Mouse (Mus musculus): ENCODE measurements around the gene Clpsl2. TPM values are rescaled to one million over a fixed set of nuclear protein-coding genes. Genes with fewer than 3 reads are reported as not detected.

The Clpsl2 gene
- total RNA-seq, 2 experiments from 2014 or later = not detected

DNA sequence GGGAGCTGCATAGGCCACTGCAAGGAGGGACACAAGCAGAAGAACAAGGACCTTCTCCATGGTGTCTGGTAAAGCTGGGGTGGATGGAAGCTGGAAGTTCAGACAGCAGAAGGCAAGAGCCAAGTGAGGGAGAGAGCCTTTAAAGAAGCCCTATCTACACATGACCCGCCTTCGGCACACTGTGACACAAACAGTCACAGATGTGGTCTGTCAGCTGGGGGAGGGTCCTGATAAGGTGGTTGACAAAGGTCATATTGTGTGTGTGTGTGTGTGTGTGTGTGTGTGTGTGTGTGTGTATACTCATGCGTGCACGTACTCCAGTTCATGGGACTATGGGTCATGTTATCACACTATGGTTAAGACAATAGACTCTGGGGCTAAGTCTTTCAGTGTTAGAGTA is 11.4 kb downstream of the Clpsl2 start, which contains the start of gene Clps:
TSS of gene Clps (minus strand) at position 169 of the 400 bp plus-strand sequence.
- DNase-seq = no peak

- no peak for DNase-seq
Observed at GRCm38 (mm10) chr17:28561613-28562012, 12.4 kb downstream of the Clpsl2 start.

- DNase-seq = no peak
Observed at GRCm38 (mm10) chr17:28565181-28565580, 16.0 kb downstream of the Clpsl2 start.

GRCm38 (mm10) chr17:28567541-28567940 is 18.3 kb downstream of the Clpsl2 start:
- DNase-seq = no peak

DNA sequence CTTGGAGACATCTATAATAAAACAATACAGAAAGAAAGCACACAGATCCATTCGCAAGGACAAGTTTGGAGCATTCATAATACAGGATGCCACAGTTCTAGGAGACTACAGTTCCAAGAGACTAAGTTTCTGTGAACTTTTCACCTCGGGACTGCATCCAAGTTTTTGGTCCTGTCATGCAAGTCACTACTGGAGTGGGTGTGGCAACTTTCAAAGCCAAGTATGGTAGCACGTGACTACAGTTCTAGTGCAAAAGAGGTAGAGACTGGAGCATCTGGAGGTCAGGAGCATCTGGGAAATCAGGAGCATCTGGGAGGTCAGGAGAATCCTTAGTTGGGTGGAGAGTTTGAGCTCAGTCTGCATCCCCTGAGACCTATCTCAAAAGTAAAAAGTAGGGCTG is 22.7 kb downstream of the Clpsl2 start:
- DNase-seq = no peak

GRCm38 (mm10) chr17:28572521-28572920 is 23.3 kb downstream of the Clpsl2 start:
- no peak for DNase-seq

DNA sequence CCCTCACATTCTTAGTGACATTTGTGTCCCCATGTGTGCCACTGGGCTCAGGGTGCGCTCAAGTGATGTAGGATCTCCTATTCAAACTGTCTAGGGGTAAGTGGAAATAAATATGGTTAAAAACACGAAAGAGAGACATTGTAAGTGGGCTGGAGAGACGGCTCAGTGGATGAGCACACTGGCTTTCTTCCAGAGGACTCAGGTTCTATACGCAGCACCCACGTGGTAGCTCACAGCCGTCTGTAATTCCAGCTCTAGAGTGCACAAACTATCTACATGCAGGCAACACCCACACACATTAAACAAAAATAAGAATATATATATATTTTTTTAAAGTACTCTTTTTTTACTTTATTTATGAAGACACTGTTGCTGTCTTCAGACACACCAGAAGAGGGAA is 23.7 kb downstream of the Clpsl2 start:
- DNase-seq = no peak

- DNase-seq = peak; percentile 10 to 29
Observed at GRCm38 (mm10) chr17:28575244-28576125, 26.3 kb downstream of the Clpsl2 start, which contains the start of gene Lhfpl5. TSS of gene Lhfpl5 (plus strand) at chr17:28575641.

DNA sequence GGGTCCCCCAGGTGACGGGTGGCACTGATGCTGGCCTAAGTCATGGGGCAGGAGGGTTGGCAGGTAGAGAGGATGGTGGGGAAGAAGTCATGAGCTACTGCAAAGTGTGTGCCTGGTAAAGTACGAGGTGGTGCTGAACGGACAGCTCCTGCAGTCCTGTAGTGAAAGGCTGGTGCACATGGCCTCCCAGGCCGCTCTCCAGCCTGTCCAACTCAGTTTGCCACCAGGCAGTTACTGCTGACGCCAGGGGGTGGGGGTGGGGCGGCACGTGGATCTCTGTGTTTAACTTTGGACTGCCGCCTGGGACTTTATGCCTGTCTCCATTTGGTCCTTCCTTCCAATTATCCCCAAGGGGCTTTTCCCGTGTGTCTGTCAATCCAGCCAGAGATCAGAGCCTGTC is 31.2 kb downstream of the Clpsl2 start:
- peak; percentile 50 to 68 for DNase-seq

GRCm38 (mm10) chr17:28581056-28581455 is 31.8 kb downstream of the Clpsl2 start:
- DNase-seq = no peak

- no peak for DNase-seq
Observed at GRCm38 (mm10) chr17:28586509-28586908, 37.3 kb downstream of the Clpsl2 start.

GRCm38 (mm10) chr17:28588591-28588990 is 39.4 kb downstream of the Clpsl2 start:
- no peak for DNase-seq

DNA sequence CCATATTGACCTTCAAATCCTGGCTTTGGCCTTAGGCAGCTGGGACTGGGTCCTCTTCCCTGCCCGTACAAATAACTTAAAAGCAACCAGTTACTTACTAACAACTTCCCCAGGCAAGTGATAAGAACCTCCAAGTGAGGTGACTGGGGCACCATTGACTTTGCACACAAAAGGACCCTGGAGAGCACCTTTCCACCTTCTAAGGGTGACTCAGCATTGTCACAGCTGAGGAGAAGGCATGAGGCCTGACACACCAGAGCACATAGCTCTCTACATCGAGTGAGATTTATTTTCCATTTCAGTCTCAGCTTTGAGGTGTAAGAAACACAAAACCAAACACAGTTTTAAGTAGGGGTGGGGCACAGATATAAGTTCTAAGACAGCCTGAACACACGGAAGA is 41.4 kb downstream of the Clpsl2 start:
- no peak for DNase-seq

DNA sequence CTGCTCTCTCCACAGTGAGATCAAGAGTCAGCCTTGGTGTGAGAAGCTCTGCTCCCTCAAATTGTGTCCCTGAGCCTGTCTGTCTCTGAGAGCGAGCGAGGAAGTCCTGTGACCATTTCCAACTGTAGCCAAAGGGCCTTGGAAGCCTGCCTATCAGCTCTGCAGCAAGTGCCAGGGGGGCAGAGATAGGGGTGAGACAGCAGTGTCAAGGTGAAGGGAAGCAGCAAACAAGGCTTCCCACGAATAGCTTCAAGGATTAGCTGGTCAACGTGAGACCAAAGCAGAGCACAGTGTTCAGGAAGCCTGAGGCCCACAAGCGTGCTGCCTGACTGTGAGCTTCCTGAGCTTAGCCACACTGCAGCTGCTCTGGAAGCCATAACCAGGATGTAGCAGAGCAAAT is 42.3 kb downstream of the Clpsl2 start:
- peak; percentile 71 to 80 for DNase-seq

DNA sequence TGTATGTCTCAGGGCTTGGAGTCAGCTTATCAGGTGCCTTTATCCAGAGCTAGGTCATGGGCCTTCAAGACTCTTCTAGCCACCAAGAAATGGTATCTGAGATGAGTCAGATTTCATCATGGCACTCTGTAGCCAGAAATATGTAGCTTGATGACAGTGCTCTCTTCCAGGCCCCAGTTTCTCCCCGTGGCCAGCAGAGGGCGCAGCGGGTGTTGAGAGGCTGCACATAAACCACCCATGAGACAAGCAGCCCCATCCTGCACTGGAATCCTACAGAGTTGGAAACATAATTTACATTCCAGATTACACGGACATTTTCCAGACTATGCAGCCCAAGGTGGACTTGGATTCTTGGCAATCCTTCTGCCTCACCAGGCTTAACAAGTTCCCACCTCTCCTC is 43.8 kb downstream of the Clpsl2 start:
- peak; percentile 53 to 77 for DNase-seq

GRCm38 (mm10) chr17:28593965-28594364 is 44.8 kb downstream of the Clpsl2 start:
- no peak for DNase-seq

DNA sequence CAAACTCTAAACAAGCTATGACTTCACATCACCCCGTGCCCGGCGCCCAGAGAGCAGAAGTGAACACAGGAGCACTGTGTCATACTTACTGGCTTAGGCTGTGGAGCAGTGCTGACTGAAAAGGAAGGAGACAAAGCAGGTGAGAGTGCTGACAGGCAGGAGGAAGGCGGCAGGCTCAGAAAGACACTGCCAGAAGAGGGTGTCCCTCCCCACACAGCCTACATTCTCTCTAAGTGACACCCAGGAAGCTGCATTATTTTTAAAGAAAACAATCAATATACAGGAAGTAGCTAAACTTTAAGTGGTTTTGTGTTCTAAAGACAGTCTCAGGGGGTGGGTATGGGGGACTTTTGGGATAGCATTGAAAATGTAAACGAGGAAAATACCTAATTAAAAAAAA is 51.6 kb downstream of the Clpsl2 start:
- DNase-seq = no peak

GRCm38 (mm10) chr17:28601557-28602250 is 52.5 kb downstream of the Clpsl2 start:
- DNase-seq = no peak

Small RNAs within 50 kb of the gene (microRNA-seq; reads per million reads assigned to microRNA genes)
- gene Gm25195 = 0 reads per million in 2 experiments
- gene Mir6969 = 0 reads per million in 2 experiments

Other genes with a start within 250 kb of the Clpsl2 start
- gene Fance, start 235.9 kb upstream of the Clpsl2 start, total RNA-seq (2021) = 10 to 100 TPM; 10.5 to 12.7 TPM
- 100 to 1,000 TPM; 422 to 438 TPM for gene Rpl10a, start 220.9 kb upstream of the Clpsl2 start, total RNA-seq (2021)
- gene Tead3, start 198.6 kb upstream of the Clpsl2 start, total RNA-seq (2021) = 10 to 100 TPM; 12.0 to 13.3 TPM
- gene Tulp1, start 184.2 kb upstream of the Clpsl2 start, total RNA-seq (2021) = not detected
- gene Fkbp5, start 31.9 kb upstream of the Clpsl2 start, total RNA-seq (2021) = 100 to 1,000 TPM in 1 of 2 experiments, 10 to 100 TPM in 1; 65.4 to 103 TPM
- not detected for gene Armc12, start 18.6 kb upstream of the Clpsl2 start, total RNA-seq (2021)
- gene Clps, start 11.4 kb downstream of the Clpsl2 start, total RNA-seq (2021) = not detected
- gene Lhfpl5, start 26.2 kb downstream of the Clpsl2 start, total RNA-seq (2021) = not detected
- 10 to 100 TPM; 33.7 to 36.3 TPM for gene Srpk1, start 73.3 kb downstream of the Clpsl2 start, total RNA-seq (2021)
- gene Slc26a8, start 140.8 kb downstream of the Clpsl2 start, total RNA-seq (2021) = under 1 TPM in 1 of 2 experiments, not detected in 1; 0.39 TPM
- 10 to 100 TPM; 51.3 to 59.4 TPM for gene Mapk14, start 141.9 kb downstream of the Clpsl2 start, total RNA-seq (2021)
- under 1 TPM in 1 of 2 experiments, not detected in 1; 0.67 TPM for gene AC170998.1, start 176.7 kb downstream of the Clpsl2 start, total RNA-seq (2021)
- under 1 TPM in 1 of 2 experiments, not detected in 1; 0.46 TPM for gene Mapk13, start 219.9 kb downstream of the Clpsl2 start, total RNA-seq (2021)

Data from heart, adult 18-20 months (tissue).